Mouse (Mus musculus) cerebellum, adult 2 months (tissue): ENCODE measurements around the gene Mmachc. TPM values are rescaled to one million over a fixed set of nuclear protein-coding genes. Genes with fewer than 3 reads are reported as not detected.

Experiments
- DNase-seq, 2 experiments: peaks; one replicate each; pipeline ENCODE4 v3.0.0; 2021
- H3K27ac ChIP-seq: fragments of 200-500 bp; 2 replicates; pipeline ENCODE4 v1.5.1; 2012; ENCODE audit warnings: low read length, control low read depth, inconsistent platforms; ENCODE audit not compliant: insufficient read depth
- H3K27me3 ChIP-seq: fragments of 200-500 bp; 2 replicates; pipeline ENCODE4 v1.6.1; 2012; ENCODE audit warnings: inconsistent platforms, mild to moderate bottlenecking, low read length, moderate library complexity; ENCODE audit not compliant: control insufficient read depth, insufficient read depth
- H3K4me1 ChIP-seq: fragments of 200-500 bp; 2 replicates; pipeline ENCODE4 v1.6.1; 2011; ENCODE audit warnings: low read length; ENCODE audit not compliant: control insufficient read depth, insufficient read depth
- H3K4me3 ChIP-seq: fragments of 200-500 bp; replicated peaks from 2 replicates; pipeline ENCODE3; 2011; ENCODE audit warnings: mild to moderate bottlenecking, low read depth, low read length, control low read depth; ENCODE audit not compliant: insufficient read depth
- CTCF ChIP-seq: fragments of 200-500 bp; IDR thresholded peaks from 2 replicates; pipeline ENCODE4 v1.5.1; 2011; ENCODE audit warnings: low read depth, mild to moderate bottlenecking, control low read depth, low read length, moderate library complexity, borderline replicate concordance; ENCODE audit not compliant: insufficient read depth
- POLR2A ChIP-seq: fragments of 200-500 bp; IDR thresholded peaks from 2 replicates; pipeline ENCODE4 v1.6.1; 2011; ENCODE audit warnings: low read length, control low read depth, borderline replicate concordance; ENCODE audit not compliant: insufficient read depth
- WGBS: fragments of 180-500 bp; shearing (Covaris S2); methylation state at CpG from one replicate; pipeline ENCODE4 v1.1.7; 2018; 5-methylcytosine and 5-hydroxymethylcytosine counted together
- polyA plus RNA-seq: library from polyadenylated mRNA; depleted of rRNA; stranded (reverse); fragments of >200 nt; gene quantifications from 2 replicates; pipeline ENCODE4 v1.2.3, GENCODE M21; 2012; rRNA removed

Mmachc gene
- polyA plus RNA-seq, 1 experiment = 19.2 TPM

DNA sequence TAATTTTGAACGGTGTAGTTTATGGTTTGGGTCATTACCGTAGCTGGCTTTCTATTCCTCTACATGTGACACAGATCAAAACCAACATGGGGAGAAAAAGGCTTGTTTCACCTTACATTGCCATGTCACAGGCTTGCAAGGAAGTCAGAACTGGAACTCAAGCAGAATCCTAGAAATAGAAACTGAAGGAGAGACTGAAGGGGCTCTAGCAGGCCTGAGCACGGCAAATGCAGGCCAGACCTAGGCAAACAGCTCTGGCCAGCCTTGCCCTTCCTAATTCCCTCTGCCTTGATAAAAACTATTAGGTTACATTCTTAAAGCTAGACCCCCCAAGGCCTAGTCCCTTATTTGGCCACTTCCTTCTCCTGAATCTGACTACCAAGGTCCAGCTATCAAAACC lies 52.5 kb downstream of the Mmachc start:
- no peak for TF ChIP-seq POLR2A
- no peak for TF ChIP-seq CTCF
- Histone ChIP-seq H3K27me3 (no peaks in the 10 kb centered on the region), H3K4me1 (no peaks in the 10 kb centered on the region), H3K27ac (no peak overlapping the region), H3K4me3 (no peak overlapping the region)
- no peak for DNase-seq
- 82% methylated on average over 3 of the region's 3 CpGs for WGBS

DNA sequence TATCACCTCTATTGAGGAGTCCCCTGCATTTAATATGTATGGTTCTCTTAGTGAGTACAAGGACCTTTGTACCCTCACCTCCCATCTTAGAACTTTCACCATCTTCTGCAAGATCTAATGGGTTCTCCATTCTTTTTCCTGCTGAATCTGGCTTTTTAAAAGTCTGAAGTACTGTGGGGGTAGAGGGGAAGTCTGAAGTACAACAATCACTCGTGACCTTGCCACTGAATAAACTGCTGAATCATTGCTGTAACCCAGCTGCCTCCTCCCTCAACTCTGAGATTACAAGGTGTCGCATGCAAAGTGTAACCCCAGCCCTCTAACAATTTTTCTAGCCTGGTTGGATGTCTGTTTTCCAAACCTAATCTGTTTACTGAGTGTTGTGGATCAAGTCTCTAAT lies 53.1 kb downstream of the Mmachc start:
- no peaks in the 10 kb centered on the region for H3K27me3 ChIP-seq
- no peak for DNase-seq
- H3K4me3 ChIP-seq = no peak overlapping the region
- 68% methylated on average over 2 of the region's 2 CpGs for WGBS
- TF ChIP-seq POLR2A (no peak), CTCF (no peak)
- no peaks in the 10 kb centered on the region for H3K4me1 ChIP-seq
- H3K27ac ChIP-seq = no peak overlapping the region

DNA sequence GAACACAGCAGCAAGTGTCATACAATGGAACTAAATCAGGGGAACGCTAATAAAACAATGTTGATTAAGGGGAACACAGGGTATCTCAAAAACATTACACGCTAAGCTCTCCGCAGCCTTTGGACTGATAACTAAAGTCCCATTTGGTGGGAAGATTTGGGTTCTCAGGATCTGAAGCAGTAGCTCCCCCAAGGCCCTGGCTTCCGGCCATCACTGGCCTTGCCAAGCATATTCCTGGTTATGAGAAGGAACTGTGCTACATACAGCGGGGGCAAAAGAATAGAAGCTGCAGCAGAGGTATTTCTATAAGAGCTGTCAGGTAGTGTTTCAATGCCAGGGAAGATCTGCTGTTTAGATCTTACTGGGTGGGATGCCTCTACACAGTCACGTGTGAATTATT lies 55.0 kb downstream of the Mmachc start:
- no peak overlapping the region for H3K4me3 ChIP-seq
- no peaks in the 10 kb centered on the region for H3K27me3 ChIP-seq
- DNase-seq = no peak
- no peaks in the 10 kb centered on the region for H3K4me1 ChIP-seq
- 76% methylated on average over 6 of the region's 6 CpGs for WGBS
- H3K27ac ChIP-seq = no peak overlapping the region
- TF ChIP-seq POLR2A = no peak
- no peak for TF ChIP-seq CTCF

Other genes starting within 250 kb of the Mmachc start
- gene Mast2, start 244.2 kb downstream of the Mmachc start, polyA plus RNA-seq = 79.2 and 82.6 TPM in 2 replicates
- gene Ipp, start 200.9 kb downstream of the Mmachc start, polyA plus RNA-seq = 7.5 and 7.6 TPM in 2 replicates
- 8.6 and 10.5 TPM in 2 replicates for gene Tmem69, start 152.5 kb downstream of the Mmachc start, polyA plus RNA-seq
- 41.3 and 43.3 TPM in 2 replicates for gene Gpbp1l1, start 150.7 kb downstream of the Mmachc start, polyA plus RNA-seq
- 5.9 and 6.6 TPM in 2 replicates for gene Ccdc17, start 111.8 kb downstream of the Mmachc start, polyA plus RNA-seq
- gene Nasp, start 80.5 kb downstream of the Mmachc start, polyA plus RNA-seq = 21.8 and 21.9 TPM in 2 replicates
- gene Akr1a1, start 56.7 kb downstream of the Mmachc start, polyA plus RNA-seq = 526 and 550 TPM in 2 replicates
- gene Prdx1, start 22.9 kb downstream of the Mmachc start, polyA plus RNA-seq = 233 and 250 TPM in 2 replicates
- 29.5 and 34.9 TPM in 2 replicates for gene Ccdc163, start 103 bp upstream of the Mmachc start, polyA plus RNA-seq
- 10.0 and 11.2 TPM in 2 replicates for gene Tesk2, start 12.5 kb upstream of the Mmachc start, polyA plus RNA-seq
- gene Toe1, start 99.2 kb upstream of the Mmachc start, polyA plus RNA-seq = 29.9 and 30.0 TPM in 2 replicates
- gene Mutyh, start 99.3 kb upstream of the Mmachc start, polyA plus RNA-seq = 10.0 and 14.6 TPM in 2 replicates
- gene Hpdl, start 113.3 kb upstream of the Mmachc start, polyA plus RNA-seq = 1.7 and 2.1 TPM in 2 replicates
- 10.2 TPM in 2 replicates for gene Zswim5, start 169.0 kb upstream of the Mmachc start, polyA plus RNA-seq